Comparison of ENCODE assay signal across 9 mouse cellular contexts in the genomic region with DNA sequence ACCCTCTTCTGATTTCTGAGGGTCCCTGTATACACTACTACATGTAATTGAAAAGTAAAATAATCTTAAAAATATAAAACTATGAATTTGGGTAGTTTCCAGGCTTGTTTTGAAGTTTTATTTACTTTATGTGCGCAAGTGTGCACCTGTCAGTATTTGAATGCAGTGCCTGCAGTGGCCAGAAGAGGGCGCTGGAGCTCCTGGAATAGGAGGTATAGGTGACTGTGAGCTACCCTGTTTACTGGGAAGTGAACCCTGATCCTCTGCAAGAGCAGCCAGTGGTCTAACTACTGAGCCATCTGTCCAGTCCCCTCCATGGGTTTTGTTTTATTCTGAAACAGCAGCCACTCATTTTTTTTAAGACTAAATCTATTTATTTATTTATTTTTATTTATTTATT. TPM values are rescaled to one million over a fixed set of nuclear protein-coding genes. Genes with fewer than 3 reads are reported as not detected.
DNase-seq lines count a peak whose midpoint lies in the region; ATAC-seq and TF ChIP-seq lines count a peak whose summit lies in the region.
"Had no signal": no experiment of that assay in that cellular context is flagged by ENCODE, and none has a peak within 500 bp of the region (broad histone marks: within the 10 kb centered on the region; RNA-seq: fewer than 3 reads in every experiment).

No protein-coding gene starts in this region.

- H3K4me2 ChIP-seq in forebrain, embryonic 14.5 days (ENCODE audit: low read length): no peak overlapping the region
- H3K4me2 ChIP-seq in forebrain, embryonic 16.5 days (ENCODE audit: low read length): no peak overlapping the region
- no peak overlapping the region for H3K4me2 ChIP-seq in midbrain, embryonic 14.5 days (ENCODE audit: low read length)
- no peak overlapping the region for H3K4me2 ChIP-seq in midbrain, embryonic 13.5 days (replicated peaks)
- H3K4me2 ChIP-seq: neural tube, embryonic 12.5 days had no signal

- H3K36me3 ChIP-seq in forebrain, embryonic 14.5 days (ENCODE audit: control insufficient read depth, insufficient read depth, low read length): no peaks in the 10 kb centered on the region
- H3K36me3 ChIP-seq in forebrain, embryonic 16.5 days (ENCODE audit: control insufficient read depth, insufficient read depth): no peaks in the 10 kb centered on the region
- H3K36me3 ChIP-seq in midbrain, embryonic 14.5 days (ENCODE audit: control insufficient read depth, insufficient read depth, low read length): no peaks in the 10 kb centered on the region
- no peaks in the 10 kb centered on the region for H3K36me3 ChIP-seq in midbrain, embryonic 13.5 days
- H3K36me3 ChIP-seq: neural tube, embryonic 12.5 days had no signal

- intact Hi-C loops in heart, postnatal 36 days (cut with DNase I): no loop called here

- no peak overlapping the region for H3K27ac ChIP-seq in forebrain, embryonic 14.5 days (ENCODE audit: low read depth, low read length)
- no peak overlapping the region for H3K27ac ChIP-seq in forebrain, embryonic 16.5 days (ENCODE audit: low read length)
- no peak overlapping the region for H3K27ac ChIP-seq in midbrain, embryonic 14.5 days (replicated peaks; ENCODE audit: low read depth, low read length)
- H3K27ac ChIP-seq in midbrain, embryonic 13.5 days: no peak overlapping the region
- H3K27ac ChIP-seq in cerebellum, adult 2 months (ENCODE audit: insufficient read depth, low read length): no peak overlapping the region
- H3K27ac ChIP-seq: neural tube, embryonic 12.5 days had no signal

- no peak overlapping the region for H3K4me3 ChIP-seq in forebrain, embryonic 14.5 days (ENCODE audit: low read depth, low read length)
- no peak overlapping the region for H3K4me3 ChIP-seq in forebrain, embryonic 16.5 days (replicated peaks; ENCODE audit: low read length)
- no peak overlapping the region for H3K4me3 ChIP-seq in midbrain, embryonic 14.5 days (replicated peaks; ENCODE audit: low read depth, low read length)
- no peak overlapping the region for H3K4me3 ChIP-seq in midbrain, embryonic 13.5 days (replicated peaks)
- H3K4me3 ChIP-seq in cerebellum, adult 2 months (replicated peaks; ENCODE audit: insufficient read depth, low read depth, low read length): no peak overlapping the region
- H3K4me3 ChIP-seq: neural tube, embryonic 12.5 days had no signal

- no peak for TF ChIP-seq POLR2A in cerebellum, adult 2 months (IDR thresholded peaks at IDR 0.05; ENCODE audit: borderline replicate concordance, insufficient read depth, low read length)

- peak; percentile 40 for DNase-seq in forebrain, embryonic 14.5 days (ENCODE audit: low spot score)
- DNase-seq in midbrain, embryonic 14.5 days: peak; percentile 64
- peak; percentile 15 to 47 for DNase-seq in cerebellum, adult 2 months
- DNase-seq in heart, postnatal 36 days: peak; percentile 14 to 49
- DNase-seq in thymus, adult 18-20 months: peak; percentile 62 to 71

- 43% methylated on average over 2 of the region's 2 CpGs for WGBS in forebrain, embryonic 14.5 days
- WGBS in forebrain, embryonic 16.5 days: 37% methylated on average over 2 of the region's 2 CpGs
- WGBS in midbrain, embryonic 14.5 days: 40% methylated on average over 2 of the region's 2 CpGs
- WGBS in midbrain, embryonic 13.5 days: 42% methylated on average over 2 of the region's 2 CpGs
- 43% methylated on average over 2 of the region's 2 CpGs for WGBS in cerebellum, adult 2 months

- no peak overlapping the region for H3K9ac ChIP-seq in forebrain, embryonic 14.5 days (ENCODE audit: low read length)
- H3K9ac ChIP-seq in forebrain, embryonic 16.5 days (replicated peaks; ENCODE audit: low read depth, low read length): no peak overlapping the region
- H3K9ac ChIP-seq in midbrain, embryonic 14.5 days (replicated peaks; ENCODE audit: low read length): no peak overlapping the region
- no peak overlapping the region for H3K9ac ChIP-seq in midbrain, embryonic 13.5 days (replicated peaks)
- H3K9ac ChIP-seq: neural tube, embryonic 12.5 days had no signal

- TF ChIP-seq CTCF in cerebellum, adult 2 months (IDR thresholded peaks at IDR 0.05; ENCODE audit: borderline replicate concordance, insufficient read depth, low read depth, low read length): peak; percentile 68

- no peaks in the 10 kb centered on the region for H3K4me1 ChIP-seq in forebrain, embryonic 14.5 days (ENCODE audit: control insufficient read depth, insufficient read depth, low read length)
- no peaks in the 10 kb centered on the region for H3K4me1 ChIP-seq in forebrain, embryonic 16.5 days (replicated peaks; ENCODE audit: control insufficient read depth, insufficient read depth, low read length)
- no peaks in the 10 kb centered on the region for H3K4me1 ChIP-seq in midbrain, embryonic 14.5 days (ENCODE audit: control insufficient read depth, insufficient read depth, low read length)
- no peaks in the 10 kb centered on the region for H3K4me1 ChIP-seq in midbrain, embryonic 13.5 days (replicated peaks)
- H3K4me1 ChIP-seq in cerebellum, adult 2 months (ENCODE audit: control insufficient read depth, insufficient read depth, low read length): no peaks in the 10 kb centered on the region

- ATAC-seq in forebrain, embryonic 14.5 days: no peak
- no peak for ATAC-seq in forebrain, embryonic 16.5 days
- ATAC-seq in midbrain, embryonic 14.5 days (ENCODE audit: low FRiP score, low TSS enrichment): no peak
- no peak for ATAC-seq in midbrain, embryonic 13.5 days
- ATAC-seq in megakaryocyte, adult 5-6 weeks (ENCODE audit: poor library complexity, severe bottlenecking): peak; percentile 92

- no peaks in the 10 kb centered on the region for H3K27me3 ChIP-seq in forebrain, embryonic 14.5 days (replicated peaks; ENCODE audit: control insufficient read depth, insufficient read depth, low read length)
- 0 out of 2 replicates have a peak, but pooled peaks cover 2% of the 10 kb centered on the region for H3K27me3 ChIP-seq in forebrain, embryonic 16.5 days (replicated peaks; ENCODE audit: control insufficient read depth, insufficient read depth, low read length)
- no peaks in the 10 kb centered on the region for H3K27me3 ChIP-seq in midbrain, embryonic 14.5 days (ENCODE audit: control insufficient read depth, insufficient read depth, low read length)
- H3K27me3 ChIP-seq in midbrain, embryonic 13.5 days: no peaks in the 10 kb centered on the region; the same call in 1 of the 2 replicates
- no peaks in the 10 kb centered on the region for H3K27me3 ChIP-seq in cerebellum, adult 2 months (ENCODE audit: control insufficient read depth, insufficient read depth, low read length)
- H3K27me3 ChIP-seq: neural tube, embryonic 12.5 days had no signal

- no peaks in the 10 kb centered on the region for H3K9me3 ChIP-seq in forebrain, embryonic 14.5 days (replicated peaks; ENCODE audit: control insufficient read depth, low read length)
- no peaks in the 10 kb centered on the region for H3K9me3 ChIP-seq in forebrain, embryonic 16.5 days (ENCODE audit: control insufficient read depth, low read length)
- no peaks in the 10 kb centered on the region for H3K9me3 ChIP-seq in midbrain, embryonic 14.5 days (ENCODE audit: control insufficient read depth, low read length)
- H3K9me3 ChIP-seq in midbrain, embryonic 13.5 days: no peaks in the 10 kb centered on the region
- H3K9me3 ChIP-seq: neural tube, embryonic 12.5 days had no signal

RNA-seq across cellular contexts. Expression of gene Urad, which starts 9.3 kb away (rescaled TPM):
- polyA plus RNA-seq in forebrain, embryonic 14.5 days (2014; fragmentation: Nextera tagmentation; extraction: Ambion mirVana): not detected in 2 replicates
- polyA plus RNA-seq in forebrain, embryonic 16.5 days (2015; fragmentation: Nextera tagmentation; extraction: Ambion mirVana): not detected in 2 replicates
- polyA plus RNA-seq in midbrain, embryonic 14.5 days (2014; fragmentation: Nextera tagmentation; extraction: Ambion mirVana): not detected in 2 replicates
- not detected in 2 replicates for polyA plus RNA-seq in midbrain, embryonic 13.5 days (2015; fragmentation: Nextera tagmentation; extraction: Ambion mirVana)
- not detected in 2 replicates for polyA plus RNA-seq in cerebellum, adult 2 months (2012; rRNA removed)
- not detected for total RNA-seq in heart, postnatal 36 days (2021)
- not detected in 2 replicates for total RNA-seq in megakaryocyte, adult 5-6 weeks (2015)
- total RNA-seq in megakaryocyte, adult 5-6 weeks (2017): not detected in 2 replicates
- polyA plus RNA-seq: neural tube, embryonic 12.5 days had no signal

RNA-seq across cellular contexts. Expression of gene Cdx2, which starts 24.5 kb away (rescaled TPM):
- polyA plus RNA-seq in forebrain, embryonic 14.5 days (2014; fragmentation: Nextera tagmentation; extraction: Ambion mirVana): not detected in 2 replicates
- polyA plus RNA-seq in forebrain, embryonic 16.5 days (2015; fragmentation: Nextera tagmentation; extraction: Ambion mirVana): not detected in 2 replicates
- not detected in 2 replicates for polyA plus RNA-seq in midbrain, embryonic 14.5 days (2014; fragmentation: Nextera tagmentation; extraction: Ambion mirVana)
- not detected in 2 replicates for polyA plus RNA-seq in midbrain, embryonic 13.5 days (2015; fragmentation: Nextera tagmentation; extraction: Ambion mirVana)
- polyA plus RNA-seq in cerebellum, adult 2 months (2012; rRNA removed): not detected in 2 replicates
- not detected for total RNA-seq in heart, postnatal 36 days (2021)
- not detected in 2 replicates for total RNA-seq in megakaryocyte, adult 5-6 weeks (2015)
- not detected in 2 replicates for total RNA-seq in megakaryocyte, adult 5-6 weeks (2017)
- polyA plus RNA-seq: neural tube, embryonic 12.5 days had no signal
